Mouse (Mus musculus) olfactory bulb, adult 2 months (tissue): ENCODE measurements around the gene Arid5a.

Experiments
- CTCF ChIP-seq: fragments of 200-500 bp; IDR thresholded peaks from 2 replicates; pipeline ENCODE4 v1.5.1; 2012; ENCODE audit warnings: low read depth, mild to moderate bottlenecking, low read length, moderate library complexity; ENCODE audit not compliant: insufficient read depth
- POLR2A ChIP-seq: fragments of 200-500 bp; IDR thresholded peaks from 2 replicates; pipeline ENCODE4 v1.6.1; 2012; ENCODE audit warnings: mild to moderate bottlenecking, low read depth, low read length, moderate library complexity; ENCODE audit not compliant: insufficient read depth

- no peak for TF ChIP-seq CTCF
- TF ChIP-seq POLR2A: no peak
These were observed 25.7 kb downstream of the Arid5a start for GRCm38 (mm10) chr1:36332955-36333887.
